Mouse (Mus musculus) kidney, adult 2 months (tissue): ENCODE measurements around the gene Borcs5. TPM values are rescaled to one million over a fixed set of nuclear protein-coding genes. Genes with fewer than 3 reads are reported as not detected.

Experiments
- DNase-seq: peaks from one replicate; pipeline ENCODE4 v3.0.0; 2021
- H3K27ac ChIP-seq: fragments of 200-500 bp; 2 replicates; pipeline ENCODE4 v1.5.1; 2012; ENCODE audit warnings: low read depth, low read length, control low read depth, inconsistent platforms; ENCODE audit not compliant: insufficient read depth
- H3K27me3 ChIP-seq: fragments of 200-500 bp; replicated peaks from 2 replicates; pipeline ENCODE4 v1.6.1; 2012; ENCODE audit warnings: mild to moderate bottlenecking, moderate library complexity, low read length, inconsistent platforms; ENCODE audit not compliant: control insufficient read depth, insufficient read depth
- H3K36me3 ChIP-seq: fragments of 200-500 bp; 2 replicates; pipeline ENCODE4 v1.6.1; 2012; ENCODE audit warnings: mild to moderate bottlenecking, moderate library complexity, low read length, inconsistent platforms; ENCODE audit not compliant: control insufficient read depth, insufficient read depth
- H3K4me1 ChIP-seq: fragments of 200-500 bp; 2 replicates; pipeline ENCODE4 v1.6.1; 2011; ENCODE audit warnings: low read length; ENCODE audit not compliant: control insufficient read depth, insufficient read depth
- H3K4me3 ChIP-seq: fragments of 200-500 bp; 2 replicates; pipeline ENCODE4 v1.5.1; 2011; ENCODE audit warnings: mild to moderate bottlenecking, low read depth, low read length, control low read depth; ENCODE audit not compliant: insufficient read depth
- CTCF ChIP-seq: fragments of 200-500 bp; conservative IDR thresholded peaks from 2 replicates; pipeline ENCODE4 v1.5.1; 2011; ENCODE audit warnings: low read depth, mild to moderate bottlenecking, control low read depth, low read length, moderate library complexity, mixed read lengths; ENCODE audit not compliant: insufficient read depth, insufficient read length
- POLR2A ChIP-seq: fragments of 200-500 bp; IDR thresholded peaks from one replicate; pipeline ENCODE4 v1.6.1; 2011; ENCODE audit warnings: low read depth, low read length, control low read depth
- WGBS: fragments of 180-500 bp; shearing (Covaris S2); methylation state at CpG from one replicate; pipeline ENCODE4 v1.1.7; 2018; 5-methylcytosine and 5-hydroxymethylcytosine counted together
- polyA plus RNA-seq: library from polyadenylated mRNA; depleted of rRNA; stranded (reverse); fragments of >200 nt; gene quantifications from 2 replicates; pipeline ENCODE4 v1.2.3, GENCODE M21; 2012

The Borcs5 gene
- polyA plus RNA-seq, 1 experiment, result 14.5 TPM

- TF ChIP-seq POLR2A (no peak), CTCF (no peak)
- Histone ChIP-seq H3K4me3 (no peak overlapping the region), H3K4me1 (no peaks in the 10 kb centered on the region), H3K36me3 (no peaks in the 10 kb centered on the region), H3K27ac (no peak overlapping the region), H3K27me3 (no peaks in the 10 kb centered on the region)
- WGBS, result 96% methylated on average over 7 of the region's 7 CpGs
- DNase-seq, result no peak
These were observed 62.9 kb downstream of the Borcs5 start for GRCm38 (mm10) chr6:134702184-134702583.

- TF ChIP-seq CTCF (no peak), POLR2A (no peak)
- WGBS, result 80% methylated on average over 4 of the region's 4 CpGs
- peak; percentile 81 for DNase-seq
These were observed 63.9 kb downstream of the Borcs5 start for GRCm38 (mm10) chr6:134703053-134703690.

GRCm38 (mm10) chr6:134706467-134706866 lies 67.2 kb downstream of the Borcs5 start:
- H3K4me1 ChIP-seq, result no peaks in the 10 kb centered on the region
- TF ChIP-seq CTCF, result no peak
- TF ChIP-seq POLR2A, result no peak
- WGBS, result 82% methylated on average over 4 of the region's 4 CpGs
- H3K4me3 ChIP-seq, result no peak overlapping the region
- H3K36me3 ChIP-seq, result no peaks in the 10 kb centered on the region
- no peak overlapping the region for H3K27ac ChIP-seq
- no peak for DNase-seq
- H3K27me3 ChIP-seq, result no peaks in the 10 kb centered on the region

More at GRCm38 (mm10) chr6:134703053-134703690, 63.9 kb downstream of the Borcs5 start:
- no peak overlapping the region for H3K4me3 ChIP-seq
- H3K27me3 ChIP-seq, result no peaks in the 10 kb centered on the region
- no peaks in the 10 kb centered on the region for H3K4me1 ChIP-seq
- no peaks in the 10 kb centered on the region for H3K36me3 ChIP-seq
- H3K27ac ChIP-seq, result 0 out of 2 replicates have a peak overlapping the region, but pooled peaks have one; percentile 8

- H3K4me3 ChIP-seq, result no peak overlapping the region
- 92% methylated on average over 15 of the region's 15 CpGs for WGBS
- H3K27ac ChIP-seq, result no peak overlapping the region
- no peak for TF ChIP-seq POLR2A
- TF ChIP-seq CTCF, result no peak
- H3K36me3 ChIP-seq, result no peaks in the 10 kb centered on the region
- no peaks in the 10 kb centered on the region for H3K27me3 ChIP-seq
- DNase-seq, result no peak
- no peaks in the 10 kb centered on the region for H3K4me1 ChIP-seq
These were observed 70.7 kb downstream of the Borcs5 start for GRCm38 (mm10) chr6:134710020-134710419.

- H3K4me3 ChIP-seq, result no peak overlapping the region
- H3K36me3 ChIP-seq, result peaks cover 1% of the 10 kb centered on the region; the same call in 1 of the 2 replicates
- no peak for DNase-seq
- WGBS, result 65% methylated on average over 3 of the region's 3 CpGs
- 0 out of 2 replicates have a peak, but pooled peaks cover under 1% of the 10 kb centered on the region for H3K4me1 ChIP-seq
- H3K27me3 ChIP-seq, result no peaks in the 10 kb centered on the region
- TF ChIP-seq POLR2A (no peak), CTCF (no peak)
- no peak overlapping the region for H3K27ac ChIP-seq
These were observed 74.0 kb downstream of the Borcs5 start for GRCm38 (mm10) chr6:134713321-134713720.

- Histone ChIP-seq H3K27me3 (no peaks in the 10 kb centered on the region), H3K4me1 (0 out of 2 replicates have a peak, but pooled peaks cover 2% of the 10 kb centered on the region), H3K4me3 (no peak overlapping the region), H3K27ac (no peak overlapping the region), H3K36me3 (peaks cover 1% of the 10 kb centered on the region; the same call in 1 of the 2 replicates)
- TF ChIP-seq CTCF, result no peak
- no peak for TF ChIP-seq POLR2A
- no peak for DNase-seq
- 73% methylated on average over 1 of the region's 1 CpGs for WGBS
These were observed 74.6 kb downstream of the Borcs5 start for GRCm38 (mm10) chr6:134713897-134714296.

GRCm38 (mm10) chr6:134716168-134716587 lies 76.9 kb downstream of the Borcs5 start:
- Histone ChIP-seq H3K4me3 (no peak overlapping the region), H3K27me3 (no peaks in the 10 kb centered on the region), H3K27ac (no peak overlapping the region), H3K4me1 (0 out of 2 replicates have a peak, but pooled peaks cover 2% of the 10 kb centered on the region), H3K36me3 (peaks cover 1% of the 10 kb centered on the region; the same call in 1 of the 2 replicates)
- WGBS, result 92% methylated on average over 6 of the region's 6 CpGs
- TF ChIP-seq CTCF (no peak), POLR2A (no peak)
- DNase-seq, result no peak
